Mouse (Mus musculus) testis, adult 10 weeks (tissue): ENCODE results near the gene Wipi2. TPM values are rescaled to one million over a fixed set of nuclear protein-coding genes. Genes with fewer than 3 reads are reported as not detected.

Experiments used
- polyA plus RNA-seq: library from polyadenylated mRNA; stranded (reverse); fragments of 350-450 nt; fragmentation: Illumina TruSeq; extraction: RNeasy Lipid Tissue Mini Kit (QIAGEN cat#74804); gene quantifications from one replicate; pipeline ENCODE4 v1.2.3, GENCODE M21; 2014; ENCODE audit warnings: low read depth, low replicate concordance

The Wipi2 gene
- 25.3 TPM for polyA plus RNA-seq

GRCm38 (mm10) chr5:142627398-142627797 is at the start of gene Wipi2:
Gene Wipi2 (plus strand): TSS chr5:142627698.

DNA sequence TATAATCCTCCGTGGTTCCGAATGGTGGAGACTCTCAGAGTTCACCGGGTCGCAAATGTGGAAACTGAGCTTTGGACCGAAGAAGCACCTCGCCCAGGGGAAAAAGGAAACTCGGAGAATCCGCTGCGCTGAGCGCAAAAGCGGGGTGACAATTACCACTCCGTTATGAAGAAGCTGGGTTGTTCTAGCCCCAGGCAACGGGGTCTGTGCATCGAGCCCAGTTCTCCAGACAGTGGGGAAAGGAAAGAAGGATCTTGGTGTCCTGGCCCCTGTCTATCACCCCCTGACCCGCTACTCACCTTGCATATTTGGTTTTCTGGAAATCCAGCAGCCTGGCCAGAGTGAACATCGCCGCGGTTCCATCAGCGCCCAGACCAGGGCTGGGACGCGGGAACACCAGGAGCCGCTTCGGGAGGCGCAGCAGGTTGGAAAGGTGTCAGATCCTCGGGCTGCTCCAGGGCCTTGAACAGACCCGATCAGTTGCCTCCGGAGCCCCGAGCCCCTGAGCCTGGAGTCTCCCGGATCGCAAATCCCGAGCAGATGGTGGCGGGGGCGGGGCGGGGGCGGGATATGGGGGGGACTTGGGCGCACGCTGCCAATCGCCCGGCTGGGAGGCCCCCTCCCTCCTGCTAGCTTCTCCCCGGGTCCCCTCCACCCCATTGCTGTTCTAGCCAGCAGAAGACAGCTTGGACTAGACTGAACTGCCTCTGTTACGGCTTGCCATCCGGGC is 19.1 kb upstream of the Wipi2 start, which contains the start of gene Mmd2:
Gene Mmd2, minus strand, starts transcription at position 542 of the 730 bp plus-strand sequence.

GRCm38 (mm10) chr5:142692248-142692647 is 64.8 kb downstream of the Wipi2 start, which contains the start of gene Slc29a4:
Gene Slc29a4 (plus strand): TSS chr5:142692512.

Other genes with a start within 250 kb of the Wipi2 start
- gene Foxk1, start 226.2 kb upstream of the Wipi2 start, polyA plus RNA-seq, result 2.1 TPM
- gene Ap5z1, start 163.8 kb upstream of the Wipi2 start, polyA plus RNA-seq, result 0.48 TPM
- 898 TPM for gene Papolb, start 97.6 kb upstream of the Wipi2 start, polyA plus RNA-seq
- 6.0 TPM for gene Radil, start 76.6 kb upstream of the Wipi2 start, polyA plus RNA-seq
- 27.8 TPM for gene Mmd2, start 18.9 kb upstream of the Wipi2 start, polyA plus RNA-seq
- 0.07 TPM for gene Slc29a4, start 64.8 kb downstream of the Wipi2 start, polyA plus RNA-seq
- gene Tnrc18, start 190.0 kb downstream of the Wipi2 start, polyA plus RNA-seq, result 2.2 TPM